Mouse (Mus musculus) intestine, embryonic 14.5 days (tissue): Measurements from ENCODE around the gene Ost4. TPM values are rescaled to one million over a fixed set of nuclear protein-coding genes. Genes with fewer than 3 reads are reported as not detected.
"Not testable (repeated sequence)": the region's sequence is repeated elsewhere in the genome, so short reads cannot be mapped to it uniquely, and the experiment has no call there.

Experiments
- ATAC-seq: fragments of 200-750 bp; cut with Nextera tagmentation; replicated peaks from 2 replicates; pipeline ENCODE4 v1.8.0; 2017; ENCODE audit warnings: low read depth, moderate number of reproducible peaks, moderate TSS enrichment, moderate library complexity; ENCODE audit not compliant: low FRiP score, low TSS enrichment
- DNase-seq: peaks from one replicate; pipeline ENCODE4 v3.0.0-alpha.2; 2018; ENCODE audit warnings: low spot score
- H3K27ac ChIP-seq: fragments of 300-500 bp; sonication (generic); 2 replicates; pipeline ENCODE4 v1.5.1; 2014; ENCODE audit warnings: low read depth, mild to moderate bottlenecking, control low read depth
- H3K27me3 ChIP-seq: fragments of 300-500 bp; sonication (generic); replicated peaks from 2 replicates; pipeline ENCODE4 v1.6.1; 2014; ENCODE audit warnings: low read length, control low read depth; ENCODE audit not compliant: control insufficient read depth, insufficient read depth
- H3K36me3 ChIP-seq: fragments of 300-500 bp; sonication (generic); 2 replicates; pipeline ENCODE4 v1.6.1; 2014; ENCODE audit warnings: low read length, control low read depth; ENCODE audit not compliant: control insufficient read depth, insufficient read depth
- H3K4me1 ChIP-seq: fragments of 300-500 bp; sonication (generic); replicated peaks from 2 replicates; pipeline ENCODE4 v1.6.1; 2014; ENCODE audit warnings: low read length, control low read depth, mixed read lengths; ENCODE audit not compliant: control insufficient read depth, insufficient read depth
- H3K4me2 ChIP-seq: fragments of 300-500 bp; sonication (generic); 2 replicates; pipeline ENCODE4 v1.6.1; 2014; ENCODE audit warnings: low read length
- H3K4me3 ChIP-seq: fragments of 300-500 bp; sonication (generic); 2 replicates; pipeline ENCODE4 v1.5.1; 2014; ENCODE audit warnings: low read depth, low read length, control low read depth, mixed read lengths
- H3K9ac ChIP-seq: fragments of 300-500 bp; sonication (generic); 2 replicates; pipeline ENCODE4 v1.6.1; 2014; ENCODE audit warnings: mild to moderate bottlenecking, low read length
- H3K9me3 ChIP-seq: fragments of 300-500 bp; sonication (generic); 2 replicates; pipeline ENCODE4 v1.6.1; 2016; ENCODE audit warnings: low read length, control low read depth; ENCODE audit not compliant: control insufficient read depth
- WGBS: fragments of 180-500 bp; shearing (Covaris S2); extraction: QIAGEN DNeasy Blood & Tissue Kit; methylation state at CpG from one replicate; pipeline ENCODE4 v1.1.7; 2014; 5-methylcytosine and 5-hydroxymethylcytosine counted together
- polyA plus RNA-seq: library from polyadenylated mRNA; unstranded; fragments of >200 nt; fragmentation: Nextera tagmentation; extraction: Ambion mirVana; gene quantifications from 2 replicates; pipeline ENCODE4 v1.2.1, GENCODE M21; 2014

Gene Ost4
- polyA plus RNA-seq, 1 experiment from 2014 or later: 490 TPM

DNA sequence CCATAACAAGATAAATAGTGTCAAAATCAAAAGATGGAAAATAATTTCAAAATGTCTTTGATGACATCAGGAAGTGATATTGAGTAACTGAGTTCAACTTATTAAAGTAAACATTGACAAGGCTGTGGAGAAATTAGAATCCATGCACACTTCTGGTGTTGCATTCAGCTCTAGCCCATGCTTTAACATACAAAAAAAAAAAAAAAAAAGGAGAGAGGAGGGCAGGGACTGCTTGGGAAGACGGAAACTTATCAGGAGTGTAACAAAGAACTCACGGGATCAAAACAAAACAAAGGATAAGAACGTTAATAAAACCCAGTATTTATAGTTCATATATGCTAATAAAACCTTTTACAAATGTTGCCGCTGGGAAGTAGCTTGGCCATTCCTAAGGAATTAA, 21.4 kb downstream of the Ost4 start:
- peak overlapping the region; percentile 91; the same call in 1 of the 2 replicates for H3K27ac ChIP-seq
- 55% methylated on average over 4 of the region's 4 CpGs for WGBS
- no peak for ATAC-seq
- no peak overlapping the region; the same call in 1 of the 2 replicates for H3K9ac ChIP-seq
- 0 out of 2 replicates have a peak overlapping the region, but pooled peaks have one; percentile 90 for H3K4me3 ChIP-seq
- H3K4me2 ChIP-seq: peak overlapping the region; percentile 53
- no peak for DNase-seq
- no peaks in the 10 kb centered on the region for H3K9me3 ChIP-seq
- H3K4me1 ChIP-seq: peaks cover 12% of the 10 kb centered on the region
- peaks cover 7% of the 10 kb centered on the region for H3K36me3 ChIP-seq
- H3K27me3 ChIP-seq: no peaks in the 10 kb centered on the region

DNA sequence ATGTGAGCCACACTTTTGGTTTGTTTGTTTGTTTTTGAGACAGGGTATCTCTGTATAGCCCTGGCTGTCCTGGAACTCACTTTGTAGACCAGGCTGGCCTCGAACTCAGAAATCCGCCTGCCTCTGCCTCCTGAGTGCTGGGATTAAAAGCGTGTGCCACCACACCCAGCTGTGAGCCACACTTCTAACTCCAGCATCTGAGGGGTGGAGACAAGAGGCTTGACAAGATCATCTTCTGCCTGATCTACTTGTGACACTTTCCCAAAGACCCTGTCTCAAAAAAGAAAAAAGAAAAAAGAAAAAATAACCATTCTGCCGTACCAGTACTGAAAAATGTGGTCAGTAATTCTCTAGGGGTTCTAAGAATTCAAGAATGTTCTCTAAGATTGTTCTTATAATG, 25.7 kb downstream of the Ost4 start:
- not testable (repeated sequence) for ATAC-seq, H3K27ac ChIP-seq, H3K9me3 ChIP-seq, H3K4me3 ChIP-seq, H3K9ac ChIP-seq, DNase-seq, H3K4me2 ChIP-seq, H3K4me1 ChIP-seq, H3K27me3 ChIP-seq
- 82% methylated on average over 4 of the region's 4 CpGs for WGBS
- peaks cover 13% of the 10 kb centered on the region for H3K36me3 ChIP-seq

DNA sequence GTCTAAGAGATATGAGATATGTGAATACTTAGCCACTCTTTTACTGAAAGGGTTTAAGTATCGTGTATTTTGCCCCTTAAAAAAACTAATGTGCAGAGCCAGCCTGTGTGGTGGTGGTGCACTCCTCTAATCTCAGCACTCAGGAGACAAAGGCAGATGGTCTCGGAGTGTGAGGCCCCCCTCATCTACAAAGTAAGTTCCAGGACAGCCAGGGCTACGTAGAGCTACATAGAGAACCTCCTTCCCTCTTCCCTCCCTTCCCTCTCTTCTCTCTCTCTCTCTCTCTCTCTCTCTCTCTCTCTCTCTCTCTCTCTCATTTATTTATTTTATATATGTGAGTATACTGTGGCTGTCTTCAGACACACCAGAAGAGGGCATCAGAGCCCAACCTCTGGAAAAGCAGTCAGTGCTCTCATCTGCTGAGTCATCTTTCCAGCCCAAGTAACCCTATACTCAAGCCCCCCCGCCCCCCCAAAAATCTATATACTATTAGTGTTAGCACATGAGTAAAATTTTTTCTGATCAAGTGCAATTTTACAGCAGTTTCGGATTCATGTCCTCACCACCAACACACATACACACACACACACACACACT, 28.1 kb downstream of the Ost4 start:
- Histone ChIP-seq H3K27ac (no peak overlapping the region), H3K9me3 (no peaks in the 10 kb centered on the region), H3K36me3 (peaks cover 37% of the 10 kb centered on the region), H3K4me1 (peaks cover 10% of the 10 kb centered on the region), H3K4me2 (no peak overlapping the region), H3K4me3 (no peak overlapping the region), H3K27me3 (no peaks in the 10 kb centered on the region), H3K9ac (no peak overlapping the region)
- ATAC-seq (no peak), DNase-seq (no peak)
- WGBS: 52% methylated on average over 5 of the region's 5 CpGs

DNA sequence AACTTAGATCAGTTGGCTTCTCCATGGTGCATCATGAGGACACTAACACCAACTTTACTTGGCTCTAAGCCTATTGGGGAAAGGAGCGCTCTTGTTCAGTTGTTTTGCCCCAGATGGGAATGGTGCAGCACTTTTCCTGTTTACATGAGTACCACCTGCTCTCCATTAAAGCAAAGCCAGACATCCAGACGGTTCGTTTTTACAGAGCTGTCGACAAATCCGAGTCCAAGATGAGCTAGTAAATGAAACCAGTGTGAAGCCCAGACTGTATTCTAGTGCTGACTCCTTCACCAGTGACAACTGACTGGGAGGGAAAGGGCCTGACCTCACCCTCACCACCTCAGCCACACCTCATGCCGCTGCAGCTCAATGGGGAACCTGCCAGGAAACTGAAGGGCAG, 29.0 kb downstream of the Ost4 start:
- WGBS: 22% methylated on average over 6 of the region's 6 CpGs
- DNase-seq: no peak
- no peak overlapping the region for H3K9ac ChIP-seq

DNA sequence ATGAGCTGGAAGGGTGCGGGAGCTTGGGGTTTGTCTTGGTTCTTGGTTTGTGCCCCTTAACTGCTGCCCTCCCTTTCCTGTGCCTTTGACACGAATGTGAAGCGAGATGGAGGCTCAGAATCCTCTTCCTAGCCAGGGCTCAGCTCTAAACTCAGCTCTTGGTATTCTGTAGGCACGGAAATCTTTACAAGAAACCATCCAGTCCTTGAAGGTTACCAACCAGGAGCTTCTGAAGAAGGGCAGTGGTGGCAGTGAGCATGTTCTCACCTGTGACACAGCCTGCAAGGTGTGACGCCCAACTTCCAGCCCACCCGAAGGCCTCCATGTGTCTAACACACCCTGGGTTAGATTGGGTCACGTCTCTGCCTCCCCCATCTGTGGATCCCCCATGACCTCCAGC, 33.2 kb downstream of the Ost4 start:
- H3K4me1 ChIP-seq: peaks cover 15% of the 10 kb centered on the region
- no peaks in the 10 kb centered on the region for H3K27me3 ChIP-seq
- H3K27ac ChIP-seq: no peak overlapping the region
- peaks cover 72% of the 10 kb centered on the region for H3K36me3 ChIP-seq
- H3K4me3 ChIP-seq: no peak overlapping the region
- no peak for ATAC-seq
- no peak overlapping the region for H3K4me2 ChIP-seq
- 91% methylated on average over 7 of the region's 7 CpGs for WGBS
- no peak for DNase-seq
- H3K9me3 ChIP-seq: no peaks in the 10 kb centered on the region
- no peak overlapping the region for H3K9ac ChIP-seq

More for the DNA sequence above, 29.0 kb downstream of the Ost4 start:
- no peaks in the 10 kb centered on the region for H3K27me3 ChIP-seq
- no peak overlapping the region for H3K27ac ChIP-seq
- H3K4me3 ChIP-seq: no peak overlapping the region
- ATAC-seq: peak; percentile 45
- H3K36me3 ChIP-seq: peaks cover 46% of the 10 kb centered on the region
- peaks cover 10% of the 10 kb centered on the region for H3K4me1 ChIP-seq
- no peak overlapping the region for H3K4me2 ChIP-seq
- no peaks in the 10 kb centered on the region for H3K9me3 ChIP-seq

DNA sequence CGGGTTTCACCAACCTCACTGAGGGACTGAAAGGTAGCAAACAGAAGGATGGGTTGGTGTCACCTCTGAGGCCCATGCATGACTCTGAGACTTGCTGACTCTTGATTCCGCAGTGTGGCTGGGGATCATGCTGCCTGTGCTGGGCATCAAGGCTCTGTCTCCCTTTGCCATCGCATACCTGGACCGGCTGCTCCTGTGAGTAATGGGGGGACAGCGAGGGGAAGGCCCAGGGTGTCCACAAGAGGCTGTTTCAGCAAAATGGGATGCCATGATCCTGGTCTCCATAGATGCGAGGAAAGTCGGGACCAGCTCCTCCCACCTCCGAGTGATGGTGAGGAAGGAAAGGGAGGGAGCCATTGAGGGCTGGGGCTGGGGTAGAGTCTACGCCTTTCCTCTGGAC, 35.0 kb downstream of the Ost4 start:
- H3K27ac ChIP-seq: no peak overlapping the region
- H3K4me3 ChIP-seq: no peak overlapping the region
- H3K4me2 ChIP-seq: no peak overlapping the region
- H3K9me3 ChIP-seq: no peaks in the 10 kb centered on the region
- H3K36me3 ChIP-seq: peaks cover 66% of the 10 kb centered on the region
- no peak for ATAC-seq
- H3K4me1 ChIP-seq: peaks cover 13% of the 10 kb centered on the region
- no peak for DNase-seq
- no peak overlapping the region for H3K9ac ChIP-seq
- H3K27me3 ChIP-seq: no peaks in the 10 kb centered on the region
- WGBS: 95% methylated on average over 9 of the region's 9 CpGs

DNA sequence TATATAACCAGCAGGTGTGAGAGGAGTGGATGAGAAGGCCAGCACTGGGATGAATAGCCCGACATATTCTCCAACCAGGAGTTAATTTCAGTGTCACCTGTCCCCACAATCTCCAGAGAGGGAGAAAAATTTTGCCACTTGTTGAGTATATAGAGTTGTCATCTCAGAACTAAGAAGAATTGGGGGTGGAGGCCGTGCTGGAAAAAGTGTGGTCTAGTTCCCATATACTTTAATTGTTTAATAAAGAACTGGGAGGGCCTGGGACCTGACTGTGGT, 37.5 kb downstream of the Ost4 start:
- Histone ChIP-seq H3K9ac (peak overlapping the region; percentile 92), H3K27ac (0 out of 2 replicates have a peak overlapping the region, but pooled peaks have one; percentile 2), H3K27me3 (no peaks in the 10 kb centered on the region), H3K36me3 (peaks cover 41% of the 10 kb centered on the region), H3K4me1 (peaks cover 13% of the 10 kb centered on the region), H3K9me3 (no peaks in the 10 kb centered on the region), H3K4me2 (peak overlapping the region; percentile 61), H3K4me3 (peak overlapping the region; percentile 95)
- WGBS: 20% methylated on average over 2 of the region's 2 CpGs
- no peak for DNase-seq
- no peak for ATAC-seq

DNA sequence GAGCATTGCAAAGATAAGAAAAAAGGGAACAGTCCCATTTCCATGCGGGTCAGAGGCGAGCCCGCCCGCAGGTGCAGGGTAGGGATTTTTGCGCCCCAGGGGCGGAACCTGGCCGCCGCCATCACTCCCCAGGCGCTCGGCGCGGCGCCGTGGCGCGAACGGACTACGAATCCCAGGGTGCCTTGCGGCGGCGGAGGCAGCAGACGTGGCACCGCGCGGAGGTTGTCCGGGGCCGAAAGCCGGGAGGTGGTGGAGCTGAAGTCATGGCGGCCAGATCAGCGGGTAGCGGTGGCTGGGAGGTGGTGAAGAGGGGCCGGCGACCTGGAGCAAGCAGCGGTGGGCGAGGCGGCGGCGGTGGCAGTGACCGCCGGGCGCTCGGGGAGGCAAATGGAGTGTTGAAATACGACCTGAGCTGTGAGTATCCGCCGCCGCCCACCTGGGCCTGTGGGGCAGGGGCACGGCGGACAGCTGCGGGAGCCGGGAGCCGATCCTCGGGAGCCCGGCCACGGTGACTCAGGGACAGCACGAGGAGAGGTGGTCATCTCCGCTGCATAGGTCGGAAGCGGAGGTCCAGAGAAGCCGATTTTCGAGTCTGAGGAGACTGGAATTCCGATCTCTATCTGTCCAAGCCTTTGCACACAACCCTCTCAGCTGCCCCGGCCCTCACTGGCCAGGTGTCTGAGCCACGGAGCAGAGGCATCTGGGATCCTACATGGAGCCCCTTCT, 38.0 kb downstream of the Ost4 start:
- Histone ChIP-seq H3K9me3 (no peaks in the 10 kb centered on the region), H3K4me1 (peaks cover 13% of the 10 kb centered on the region), H3K27ac (0 out of 2 replicates have a peak overlapping the region, but pooled peaks have one; percentile 2), H3K4me3 (peak overlapping the region; percentile 95), H3K27me3 (no peaks in the 10 kb centered on the region), H3K4me2 (peak overlapping the region; percentile 61), H3K9ac (peak overlapping the region; percentile 92), H3K36me3 (peaks cover 36% of the 10 kb centered on the region)
- DNase-seq: peak; percentile 96
- peak; percentile 91 for ATAC-seq
- under 1% methylated on average over 63 of the region's 63 CpGs for WGBS

DNA sequence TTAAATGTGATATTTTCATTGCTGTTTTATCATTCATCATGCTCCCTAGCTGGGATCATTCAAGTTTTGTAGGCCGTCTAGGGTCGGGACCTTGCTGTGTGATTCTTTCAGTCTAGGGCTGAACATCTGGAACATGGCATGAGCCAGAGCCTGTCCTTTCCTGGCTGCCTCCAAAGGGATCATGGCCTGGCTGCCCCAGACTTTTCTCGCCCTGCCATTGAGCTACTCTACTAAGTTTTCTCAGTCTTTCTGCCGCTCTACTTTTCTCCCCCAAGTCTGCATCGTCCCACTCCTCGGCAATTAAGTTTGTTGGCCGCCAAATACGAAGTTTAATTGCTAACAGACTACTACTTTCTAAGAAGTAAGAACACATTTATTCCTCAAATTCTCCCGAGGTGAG, 38.6 kb downstream of the Ost4 start:
- 20% methylated on average over 9 of the region's 9 CpGs for WGBS
- peak overlapping the region; percentile 92 for H3K9ac ChIP-seq
- DNase-seq: no peak
- H3K9me3 ChIP-seq: no peaks in the 10 kb centered on the region
- peak overlapping the region; percentile 95 for H3K4me3 ChIP-seq
- peaks cover 30% of the 10 kb centered on the region for H3K36me3 ChIP-seq
- peaks cover 13% of the 10 kb centered on the region for H3K4me1 ChIP-seq
- no peaks in the 10 kb centered on the region for H3K27me3 ChIP-seq
- H3K4me2 ChIP-seq: peak overlapping the region; percentile 61
- peak; percentile 54 for ATAC-seq
- H3K27ac ChIP-seq: no peak overlapping the region
